Mouse (Mus musculus) MEL (cell line): ENCODE data around the gene Acad10. TPM values are rescaled to one million over a fixed set of nuclear protein-coding genes. Genes with fewer than 3 reads are reported as not detected.
"Not testable (repeated sequence)": the region's sequence is repeated elsewhere in the genome, so short reads cannot be mapped to it uniquely, and the experiment has no call there.

Source experiments
- DNase-seq: peaks from one replicate; pipeline ENCODE4 v3.0.0; 2011; ENCODE audit warnings: low read depth, low spot score
- H3K27ac ChIP-seq: 2 replicates; pipeline ENCODE4 v1.5.1; 2012; ENCODE audit warnings: low read depth, mild to moderate bottlenecking, control low read depth, low read length, moderate library complexity; ENCODE audit not compliant: control insufficient read depth
- H3K27me3 ChIP-seq, 2 experiments: fragments of 150-350 bp in 1 of 2; sonication (generic) in 1 of 2; 2 replicates each; pipeline ENCODE4 v1.6.1; 2012; ENCODE audit warnings: low read length in 2 of 2, mild to moderate bottlenecking in 2 of 2, improper control_type of control experiment in 1 of 2, moderate library complexity in 1 of 2; ENCODE audit not compliant: insufficient read depth in 2 of 2, control insufficient read depth in 1 of 2
- H3K36me3 ChIP-seq, 2 experiments: 2 replicates each; pipeline ENCODE4 v1.6.1; 2012 to 2014; ENCODE audit warnings: low read length in 2 of 2, improper control_type of control experiment in 1 of 2, inconsistent platforms in 1 of 2, mild to moderate bottlenecking in 1 of 2; ENCODE audit not compliant: insufficient read depth in 2 of 2, control insufficient read depth in 1 of 2
- H3K4me1 ChIP-seq, 2 experiments: fragments of 150-350 bp in 1 of 2; sonication (generic) in 1 of 2; 2 replicates each; pipeline ENCODE4 v1.6.1; 2012; ENCODE audit warnings: low read length in 2 of 2, improper control_type of control experiment in 1 of 2, mild to moderate bottlenecking in 1 of 2; ENCODE audit not compliant: insufficient read depth in 2 of 2, control insufficient read depth in 1 of 2
- H3K4me3 ChIP-seq, 2 experiments: fragments of 150-350 bp in 1 of 2; sonication (generic) in 1 of 2; 2 replicates each; pipeline ENCODE4 v1.5.1; 2012; ENCODE audit warnings: low read depth in 2 of 2, low read length in 2 of 2, mild to moderate bottlenecking in 2 of 2, moderate library complexity in 2 of 2, control low read depth in 1 of 2, improper control_type of control experiment in 1 of 2; ENCODE audit not compliant: control insufficient read depth in 1 of 2, insufficient read depth in 1 of 2
- H3K79me2 ChIP-seq: 2 replicates; pipeline ENCODE4 v1.6.1; 2012; ENCODE audit warnings: mild to moderate bottlenecking, low read length, moderate library complexity; ENCODE audit not compliant: control insufficient read depth, poor library complexity, insufficient read depth
- H3K9ac ChIP-seq: 2 replicates; pipeline ENCODE4 v1.6.1; 2012; ENCODE audit warnings: low read depth, mild to moderate bottlenecking, control low read depth, low read length, moderate library complexity; ENCODE audit not compliant: control insufficient read depth, poor library complexity, severe bottlenecking
- H3K9me3 ChIP-seq: fragments of 150-350 bp; sonication (generic); replicated peaks from 2 replicates; pipeline ENCODE4 v1.6.1; 2012; ENCODE audit warnings: mild to moderate bottlenecking, low read length, improper control_type of control experiment, moderate library complexity; ENCODE audit not compliant: insufficient read depth
- CHD1 ChIP-seq: IDR thresholded peaks from 2 replicates; pipeline ENCODE4 v1.6.1; 2012; ENCODE audit warnings: low read depth, mild to moderate bottlenecking, inconsistent platforms, low read length, improper control_type of control experiment
- CHD2 ChIP-seq: IDR thresholded peaks from 2 replicates; pipeline ENCODE4 v1.6.1; 2011; ENCODE audit warnings: low read length, improper control_type of control experiment
- CTCF ChIP-seq, 3 experiments: IDR thresholded peaks in 2 of 3; conservative IDR thresholded peaks in 1 of 3; 2 replicates each; pipeline ENCODE4 v1.5.1; 2011 to 2012; ENCODE audit warnings: low read length in 3 of 3, low read depth in 2 of 3, mild to moderate bottlenecking in 2 of 3, improper control_type of control experiment in 1 of 3, inconsistent platforms in 1 of 3, mixed read lengths in 1 of 3, moderate library complexity in 1 of 3; ENCODE audit not compliant: control insufficient read depth in 1 of 3, insufficient read depth in 1 of 3, poor library complexity in 1 of 3, severe bottlenecking in 1 of 3
- E2F4 ChIP-seq: IDR thresholded peaks from 2 replicates; pipeline ENCODE4 v1.6.1; 2011; ENCODE audit warnings: low read depth, low read length, improper control_type of control experiment, borderline replicate concordance
- GABPA ChIP-seq: IDR thresholded peaks from 2 replicates; pipeline ENCODE4 v1.6.1; 2012; ENCODE audit warnings: low read depth, mild to moderate bottlenecking, inconsistent platforms, low read length, improper control_type of control experiment, moderate library complexity
- GATA1 ChIP-seq: IDR thresholded peaks from 2 replicates; pipeline ENCODE4 v1.6.1; 2011; ENCODE audit warnings: low read depth, low read length, improper control_type of control experiment
- JUND ChIP-seq: IDR thresholded peaks from 2 replicates; pipeline ENCODE4 v1.6.1; 2011; ENCODE audit warnings: low read depth, mild to moderate bottlenecking, improper control_type of control experiment, low read length
- MAZ ChIP-seq: IDR thresholded peaks from 2 replicates; pipeline ENCODE4 v1.6.1; 2012; ENCODE audit warnings: low read depth, mild to moderate bottlenecking, inconsistent platforms, low read length, improper control_type of control experiment
- POLR2A ChIP-seq, 2 experiments: IDR thresholded peaks; 2 replicates each; pipeline ENCODE4 v1.6.1; 2011 to 2012; ENCODE audit warnings: low read length in 2 of 2, mild to moderate bottlenecking in 2 of 2, control low read depth in 1 of 2, improper control_type of control experiment in 1 of 2, low read depth in 1 of 2, moderate library complexity in 1 of 2; ENCODE audit not compliant: control insufficient read depth in 1 of 2, insufficient read depth in 1 of 2, poor library complexity in 1 of 2
- POLR2AphosphoS5 ChIP-seq: IDR thresholded peaks from 2 replicates; pipeline ENCODE4 v1.6.1; 2012; ENCODE audit warnings: low read depth, borderline replicate concordance, mild to moderate bottlenecking, inconsistent platforms, low read length, moderate library complexity, mixed read lengths
- SMC3 ChIP-seq: IDR thresholded peaks from 2 replicates; pipeline ENCODE4 v1.6.1; 2011; ENCODE audit warnings: low read depth, low read length, improper control_type of control experiment
- TAL1 ChIP-seq: IDR thresholded peaks from 2 replicates; pipeline ENCODE4 v1.6.1; 2012; ENCODE audit warnings: mild to moderate bottlenecking, inconsistent platforms, low read length, moderate library complexity, mixed read lengths
- TBP ChIP-seq: IDR thresholded peaks from 2 replicates; pipeline ENCODE4 v1.8.0; 2011; ENCODE audit warnings: low read depth, low read length, improper control_type of control experiment
- USF1 ChIP-seq: IDR thresholded peaks from 2 replicates; pipeline ENCODE4 v1.6.1; 2014; ENCODE audit warnings: low read depth, mild to moderate bottlenecking, inconsistent platforms, low read length, improper control_type of control experiment, moderate library complexity
- USF2 ChIP-seq, 2 experiments: IDR thresholded peaks; 2 replicates each; pipeline ENCODE4 v1.6.1; 2011 to 2012; ENCODE audit warnings: improper control_type of control experiment in 2 of 2, low read length in 2 of 2, borderline replicate concordance in 1 of 2, inconsistent platforms in 1 of 2, low read depth in 1 of 2, mild to moderate bottlenecking in 1 of 2; ENCODE audit not compliant: insufficient read depth in 1 of 2
- ZC3H11A ChIP-seq: IDR thresholded peaks from 2 replicates; pipeline ENCODE4 v1.6.1; 2012; ENCODE audit warnings: low read depth, mild to moderate bottlenecking, inconsistent platforms, low read length, improper control_type of control experiment
- ZMIZ1 ChIP-seq: IDR thresholded peaks from 2 replicates; pipeline ENCODE4 v1.6.1; 2012; ENCODE audit warnings: low read depth, mild to moderate bottlenecking, inconsistent platforms, low read length, improper control_type of control experiment, moderate library complexity
- polyA plus RNA-seq, 2 experiments: library from polyadenylated mRNA; stranded (reverse) in 1 of 2; unstranded in 1 of 2; fragments of >175 nt in 1 of 2; fragments of >200 nt in 1 of 2; gene quantifications; 2 replicates each; pipeline versions ENCODE4 v1.2.1 to v1.2.4; 2012; ENCODE audit warnings: low replicate concordance in 2 of 2, low read depth in 1 of 2; ENCODE audit not compliant: insufficient read length in 2 of 2, insufficient read depth in 1 of 2, missing spikeins in 1 of 2
- total RNA-seq: library from RNA; depleted of rRNA; stranded (reverse); fragments of 300-350 nt; gene quantifications from 2 replicates; pipeline ENCODE4 v1.2.3, GENCODE M21; 2012

The Acad10 gene
- total and polyA plus RNA-seq, 3 experiments: 4.4 to 5.9 TPM; not detected in 1

DNA sequence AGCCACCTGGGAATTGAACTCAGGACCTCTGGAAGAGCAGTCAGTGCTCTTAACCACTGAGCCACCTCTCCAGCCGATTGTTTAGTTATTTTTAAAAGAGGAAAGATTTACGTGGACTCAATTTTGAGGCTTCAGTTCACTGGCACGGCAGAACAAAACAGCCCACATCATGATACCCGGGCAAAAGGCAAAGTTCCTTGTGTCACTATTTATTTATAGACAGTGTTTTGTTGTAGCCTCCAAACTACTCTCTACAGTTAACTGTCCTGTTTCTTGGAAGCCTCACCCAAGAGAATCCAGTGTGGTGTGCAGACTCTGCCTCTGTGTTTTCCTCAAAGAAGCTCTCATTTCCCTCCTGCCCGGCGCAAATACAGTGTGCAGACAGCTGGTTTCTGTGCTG lies 48.3 kb downstream of the Acad10 start:
- H3K4me3 ChIP-seq: no peak overlapping the region
- H3K9ac ChIP-seq: no peak overlapping the region
- no peak for TF ChIP-seq ZMIZ1
- no peak for TF ChIP-seq CTCF (IDR thresholded peaks at IDR 0.05 in 2 of 3, conservative IDR thresholded peaks at IDR 0.05 in 1 of 3; ENCODE audit: control insufficient read depth in 1 of 3, insufficient read depth in 1 of 3, low read depth in 2 of 3, low read length in 3 of 3, poor library complexity in 1 of 3, severe bottlenecking in 1 of 3)
- TF ChIP-seq MAZ: no peak
- no peak for TF ChIP-seq POLR2A (IDR thresholded peaks at IDR 0.05; ENCODE audit: control insufficient read depth in 1 of 2, insufficient read depth in 1 of 2, low read depth in 1 of 2, low read length in 2 of 2, poor library complexity in 1 of 2)
- no peak for TF ChIP-seq JUND
- no peak for TF ChIP-seq USF2 (IDR thresholded peaks at IDR 0.05; ENCODE audit: borderline replicate concordance in 1 of 2, insufficient read depth in 1 of 2, low read depth in 1 of 2, low read length in 2 of 2)
- no peak for TF ChIP-seq CHD1
- TF ChIP-seq ZC3H11A: no peak
- no peak for TF ChIP-seq TBP
- TF ChIP-seq E2F4: no peak
- TF ChIP-seq GABPA: no peak
- TF ChIP-seq POLR2AphosphoS5: no peak
- TF ChIP-seq CHD2: no peak
- no peak for TF ChIP-seq USF1
- TF ChIP-seq GATA1: no peak
- TF ChIP-seq SMC3: no peak
- TF ChIP-seq TAL1: no peak
- H3K79me2 ChIP-seq: no peaks in the 10 kb centered on the region
- H3K27me3 ChIP-seq: no peaks in the 10 kb centered on the region
- H3K27ac ChIP-seq: no peak overlapping the region
- no peaks in the 10 kb centered on the region for H3K36me3 ChIP-seq
- H3K9me3 ChIP-seq: no peaks in the 10 kb centered on the region
- DNase-seq: no peak
- H3K4me1 ChIP-seq: no peaks in the 10 kb centered on the region

DNA sequence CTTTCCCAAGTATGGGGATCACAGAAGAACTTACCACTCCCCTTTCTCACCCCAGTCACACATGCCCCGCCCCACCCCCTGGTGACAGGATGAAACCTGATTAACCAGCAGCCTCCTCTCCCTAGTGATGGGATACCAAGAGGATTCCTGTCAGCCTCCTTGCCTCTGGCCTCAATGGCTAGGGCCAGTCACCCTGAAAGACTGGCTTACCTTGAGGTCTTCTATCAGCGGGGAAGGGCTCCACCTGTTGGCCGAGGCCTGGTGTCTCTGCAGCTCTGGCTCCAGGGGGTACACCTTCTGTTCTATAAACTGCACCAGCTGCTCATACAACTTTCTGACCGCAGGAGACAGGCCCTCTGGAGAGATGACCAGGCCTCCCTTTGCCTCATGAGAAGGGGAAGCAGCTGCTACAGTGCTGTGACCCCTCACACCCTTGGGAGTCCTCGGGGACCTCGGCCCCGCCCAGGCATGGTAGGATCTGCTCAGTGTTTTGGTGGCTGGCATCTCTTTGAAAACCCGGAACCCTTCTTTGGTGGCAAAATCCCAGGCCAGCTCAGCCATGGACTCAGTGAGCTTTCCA lies 50.7 kb downstream of the Acad10 start:
- DNase-seq, H3K9ac ChIP-seq, H3K9me3 ChIP-seq, H3K27ac ChIP-seq, H3K36me3 ChIP-seq, H3K79me2 ChIP-seq, H3K27me3 ChIP-seq: not testable (repeated sequence)
- TF ChIP-seq CTCF (IDR thresholded peaks at IDR 0.05 in 2 of 3, conservative IDR thresholded peaks at IDR 0.05 in 1 of 3; ENCODE audit: control insufficient read depth in 1 of 3, insufficient read depth in 1 of 3, low read depth in 2 of 3, low read length in 3 of 3, poor library complexity in 1 of 3, severe bottlenecking in 1 of 3): peak in 2 of 3 experiments; percentile 31 to 49; a peak in 4 of 6 replicates
- TF ChIP-seq, all 39 proteins: peak for 1; not testable (repeated sequence) for 38
- H3K4me3 ChIP-seq, H3K4me1 ChIP-seq: not testable (repeated sequence)
